Mouse (Mus musculus) kidney, adult 18-20 months (tissue): ENCODE measurements around the gene Cphx1.
"Not testable (repeated sequence)": the region's sequence is repeated elsewhere in the genome, so short reads cannot be mapped to it uniquely, and the experiment has no call there.

ENCODE experiments used
- DNase-seq: peaks from one replicate; pipeline ENCODE4 v3.0.0; 2021

Gene Cphx1

DNA sequence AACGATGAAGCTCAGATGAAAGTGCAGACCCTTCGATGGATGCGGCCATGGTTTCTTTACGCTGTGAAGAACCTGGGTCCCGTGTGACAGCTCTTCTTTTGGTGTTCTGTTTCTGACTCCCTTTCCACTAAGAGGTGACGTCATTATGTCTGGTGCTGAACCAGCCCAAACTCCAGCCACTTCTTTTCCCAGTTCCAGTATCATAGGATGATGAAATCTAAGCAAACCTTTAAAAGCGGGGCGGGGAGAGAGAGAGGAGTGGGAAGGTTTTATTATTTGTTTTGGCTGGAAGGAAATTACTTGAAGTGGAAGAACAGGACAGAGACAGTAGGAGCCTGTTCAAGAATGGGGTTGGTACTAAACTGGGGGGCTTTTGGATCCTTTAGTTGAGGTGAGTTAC lies at the start of gene Cphx1:
Cphx1 (plus strand) TSS at position 301 of the 400 bp plus-strand sequence.
- not testable (repeated sequence) for DNase-seq

DNA sequence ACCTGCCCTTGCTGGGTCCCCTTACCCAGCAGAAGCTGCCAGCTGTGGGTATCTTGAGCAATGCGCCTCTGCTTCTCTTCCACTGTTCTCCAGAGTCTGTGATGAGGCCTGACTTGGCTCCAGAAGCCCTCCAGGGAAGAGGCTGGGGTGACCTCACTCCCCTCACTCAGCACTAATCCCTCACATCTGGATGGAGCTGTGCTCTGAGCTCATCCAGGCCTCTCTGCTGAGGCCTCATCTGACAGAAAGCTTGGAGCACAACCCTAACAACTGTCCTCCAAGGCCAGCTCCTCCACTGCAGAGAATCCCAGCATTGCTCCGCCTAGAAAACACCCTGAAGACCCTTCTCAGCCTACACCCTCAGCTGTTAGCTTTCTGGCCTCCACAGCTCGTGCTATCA lies 43.5 kb upstream of the Cphx1 start:
- not testable (repeated sequence) for DNase-seq

GRCm38 (mm10) chr14:25895686-25896085 lies 42.4 kb upstream of the Cphx1 start:
- not testable (repeated sequence) for DNase-seq

DNA sequence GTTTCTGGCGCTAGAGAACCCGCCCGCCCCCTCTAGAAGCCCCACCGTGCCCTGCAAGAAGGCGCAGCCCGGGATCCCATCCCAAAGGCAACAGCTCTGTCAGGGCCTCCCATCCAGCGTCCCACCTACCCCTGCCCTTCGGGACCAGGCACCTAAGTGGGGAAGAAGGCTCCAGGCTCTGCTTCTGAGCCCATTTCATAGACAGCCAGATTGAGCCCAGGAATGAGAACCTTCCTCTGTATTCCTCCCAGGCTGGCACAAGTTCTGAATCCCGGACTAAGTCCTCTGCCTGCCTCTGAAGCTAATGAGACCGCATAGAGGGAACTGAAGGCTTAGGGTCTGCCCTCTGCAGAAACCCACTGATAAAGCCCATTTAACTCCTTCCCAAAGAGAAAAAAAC lies 35.1 kb upstream of the Cphx1 start, which contains the start of gene Plac9a:
Plac9a (minus strand) TSS at position 101 of the 400 bp plus-strand sequence.
- not testable (repeated sequence) for DNase-seq

GRCm38 (mm10) chr14:25905243-25905642 lies 32.9 kb upstream of the Cphx1 start:
- DNase-seq = not testable (repeated sequence)

GRCm38 (mm10) chr14:25907272-25907671 lies 30.8 kb upstream of the Cphx1 start:
- not testable (repeated sequence) for DNase-seq

DNA sequence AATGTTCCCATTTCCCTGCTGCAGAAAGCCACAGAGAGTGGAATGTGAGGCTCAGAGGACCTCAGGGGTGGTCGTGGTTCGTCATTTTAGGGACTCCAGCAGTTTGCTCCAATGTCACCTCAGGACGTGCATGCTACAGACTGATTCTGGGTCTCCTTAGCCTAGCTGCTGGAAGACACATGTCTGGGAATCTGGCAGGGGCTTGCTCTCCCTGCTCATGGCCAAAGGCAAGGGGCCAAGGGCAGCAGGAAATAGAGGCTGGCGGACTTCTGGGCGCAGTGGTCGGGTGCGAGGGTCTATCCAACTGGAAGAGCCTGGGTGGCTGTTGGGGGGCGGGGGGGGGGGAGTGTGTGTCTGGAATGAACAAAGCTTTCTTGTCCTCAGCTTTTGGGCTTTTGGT lies 29.1 kb upstream of the Cphx1 start:
- DNase-seq = not testable (repeated sequence)

- DNase-seq = not testable (repeated sequence)
Measured at GRCm38 (mm10) chr14:25918427-25919170, 19.5 kb upstream of the Cphx1 start.

DNA sequence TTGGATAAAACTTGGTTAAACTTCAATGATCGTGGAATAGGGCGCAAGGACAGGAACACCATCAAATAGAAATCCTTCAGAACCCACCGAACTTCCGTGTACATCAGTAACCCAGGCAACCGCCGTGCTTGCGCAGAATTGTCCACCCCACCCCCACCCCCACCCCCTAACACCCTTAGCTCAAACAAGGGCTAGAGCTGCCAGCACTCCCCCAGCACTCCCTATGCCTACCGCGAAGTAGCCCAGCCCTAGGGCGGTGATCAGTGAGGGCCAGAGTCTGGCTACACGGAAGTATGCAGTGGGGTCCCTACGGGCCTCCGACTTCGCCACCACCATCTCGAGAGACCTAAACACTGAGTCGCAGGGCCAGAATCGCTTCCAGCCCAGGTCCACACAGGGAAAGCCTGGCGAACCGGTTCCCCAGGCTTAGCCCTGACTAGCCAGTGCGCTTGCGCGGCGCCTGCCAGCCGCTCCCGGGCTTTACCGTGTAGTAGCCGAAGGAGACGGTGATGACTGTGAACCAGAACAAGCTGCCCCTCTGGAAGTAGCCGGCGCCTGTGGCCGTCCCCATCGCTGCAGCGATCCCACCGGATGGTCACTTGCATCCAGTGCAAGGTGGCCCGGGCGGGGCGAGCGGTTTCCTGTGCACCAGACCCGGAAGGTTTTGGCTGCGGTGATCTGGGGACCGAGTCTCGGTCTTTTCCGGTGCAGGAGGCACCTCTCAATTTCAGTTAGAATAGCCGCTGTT lies 11.1 kb upstream of the Cphx1 start:
- not testable (repeated sequence) for DNase-seq

DNA sequence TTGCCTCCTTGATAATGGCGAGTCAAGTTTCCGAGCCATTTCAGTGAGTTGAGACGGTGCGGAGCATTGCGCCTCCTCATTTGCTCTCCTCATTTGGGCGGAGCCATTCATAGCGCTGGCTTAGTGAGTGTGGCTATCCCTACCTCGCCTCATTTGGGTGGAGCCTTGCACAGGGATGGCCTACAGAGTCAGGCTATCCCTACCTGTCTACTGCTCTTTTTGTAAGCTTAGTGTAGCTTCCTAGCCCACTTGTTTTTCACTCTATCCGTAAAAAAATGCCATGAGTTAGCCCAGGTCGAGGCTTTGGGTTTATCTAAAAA lies 10.6 kb upstream of the Cphx1 start, which contains the start of gene Tmem254a:
Tmem254a (minus strand) TSS at position 111 of the 320 bp plus-strand sequence.
- DNase-seq = not testable (repeated sequence)

DNA sequence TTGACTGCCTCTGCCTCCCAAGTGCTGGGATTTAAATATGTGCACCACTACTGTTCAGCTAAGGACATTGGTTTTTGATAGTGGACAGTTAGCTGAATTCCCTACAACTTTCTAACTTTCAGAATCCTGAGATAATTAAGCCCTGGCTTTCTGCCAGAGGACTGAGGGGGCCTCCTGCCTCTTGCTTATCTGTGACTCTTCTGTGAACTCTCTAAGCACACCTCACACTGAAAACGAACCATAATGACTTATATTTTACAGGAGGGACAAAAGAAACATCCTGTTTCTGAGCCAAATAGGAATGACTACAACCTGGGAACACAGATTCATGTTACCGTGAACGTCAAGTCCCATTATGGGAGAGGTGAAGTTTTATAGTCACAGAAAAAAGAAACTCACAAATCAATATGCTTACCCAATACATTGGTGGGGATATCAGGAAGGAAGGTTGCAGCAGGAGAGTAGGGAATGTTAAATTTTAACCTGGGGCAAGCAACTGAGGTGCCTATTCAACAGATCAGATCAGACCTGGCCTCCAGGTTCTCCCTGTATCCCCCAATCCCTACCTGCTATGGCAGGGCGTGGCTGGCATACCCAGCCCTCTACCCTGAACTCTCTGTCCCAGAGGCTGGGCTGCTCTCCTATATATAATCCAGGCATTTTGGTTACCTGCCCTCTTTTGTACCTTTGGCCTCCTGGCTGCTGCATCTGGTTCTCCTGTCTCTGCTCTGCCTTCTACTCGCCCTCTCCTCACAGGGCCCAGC lies 1.1 kb upstream of the Cphx1 start:
- DNase-seq = not testable (repeated sequence)

DNA sequence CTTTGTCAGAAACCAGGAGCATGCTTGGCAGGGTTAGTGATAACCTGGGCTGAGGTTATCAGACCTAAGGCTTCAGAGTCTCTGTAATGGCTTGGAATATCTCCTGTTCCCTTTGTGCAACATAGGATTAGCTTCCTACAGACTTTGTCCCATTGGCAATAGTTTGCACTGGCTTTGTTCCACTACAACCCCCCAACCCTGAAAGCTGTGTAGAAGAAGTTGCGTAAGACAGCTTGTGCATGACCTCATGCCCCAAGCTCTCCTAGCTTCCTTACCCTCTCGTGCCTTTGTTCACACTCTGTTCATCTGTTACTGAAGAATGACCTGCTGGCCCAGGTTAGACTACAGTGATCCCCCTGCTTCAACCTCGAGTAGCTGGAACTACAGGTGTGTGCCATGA lies 19.8 kb downstream of the Cphx1 start:
- not testable (repeated sequence) for DNase-seq

GRCm38 (mm10) chr14:25978371-25979241 lies 40.5 kb downstream of the Cphx1 start, which contains the start of gene Duxbl1:
Gene Duxbl1, plus strand, starts transcription at chr14:25978577.
- not testable (repeated sequence) for DNase-seq

DNA sequence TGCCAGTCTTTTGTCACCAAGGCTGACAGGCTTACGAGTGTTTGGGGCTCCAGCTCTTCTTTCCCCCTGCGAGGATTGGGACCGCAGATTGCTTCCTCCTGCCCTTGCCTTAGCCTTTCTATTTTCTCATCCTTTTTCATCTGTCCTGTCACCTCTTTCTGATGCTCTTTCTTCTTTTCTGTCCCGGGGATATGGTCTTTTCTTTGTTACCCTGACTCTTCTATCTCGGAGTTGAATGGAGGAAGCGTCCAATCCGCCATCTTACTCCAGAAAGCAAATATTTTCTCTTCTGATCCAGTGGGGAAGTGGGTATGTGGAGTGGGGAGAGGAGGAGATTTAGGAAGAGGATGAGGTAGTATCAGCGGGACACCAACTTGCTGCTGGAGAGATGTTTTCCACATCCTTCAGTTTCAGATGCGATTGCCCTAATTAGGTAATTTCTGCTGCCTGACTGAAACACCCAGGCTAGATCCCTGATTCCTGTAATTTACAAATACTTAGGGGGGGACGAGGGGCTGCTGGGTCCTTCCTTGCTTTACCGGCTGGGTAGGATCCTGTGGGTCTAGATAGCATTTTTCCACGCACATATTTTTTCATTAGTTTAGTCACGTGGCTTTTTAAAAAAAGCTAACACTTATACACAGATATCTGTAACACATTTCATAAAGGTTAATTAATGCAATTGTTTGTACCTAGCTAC lies 41.3 kb downstream of the Cphx1 start:
- not testable (repeated sequence) for DNase-seq

DNA sequence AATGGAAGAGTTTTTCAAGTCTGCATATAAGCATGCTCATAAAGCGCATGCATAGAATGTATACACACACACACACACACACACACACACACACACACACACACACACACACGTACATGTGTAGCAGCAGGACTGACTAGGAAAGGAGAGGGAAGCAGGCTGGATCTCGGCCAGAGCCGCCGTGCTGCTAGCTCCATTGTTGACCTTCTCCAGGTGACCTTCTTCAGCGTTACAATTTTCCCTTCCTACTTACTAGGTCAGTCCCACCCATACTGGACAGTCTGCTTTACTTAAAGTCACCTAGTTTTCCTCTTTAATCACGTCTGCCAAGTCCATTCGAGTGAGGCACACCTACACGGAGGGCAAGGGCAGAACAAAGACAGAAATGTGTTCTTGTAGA lies 43.8 kb downstream of the Cphx1 start:
- DNase-seq = peak; percentile 21
